Mouse (Mus musculus) intestine, embryonic 15.5 days (tissue): ENCODE measurements at regions not wholly inside any gene's neighbourhood (a gene's known extent, or its start where the extent isn't known, plus 50 kb on each side); places are given as distances from the start of the nearest gene placed in this dataset.
A peak's percentile ranks its signal among the peaks of the same experiment; 100 is the strongest.

ENCODE experiments used
- ATAC-seq: fragments of 200-750 bp; cut with Nextera tagmentation; 2 replicates; pipeline ENCODE4 v1.8.0; 2017; ENCODE audit warnings: moderate TSS enrichment, moderate library complexity
- H3K27ac ChIP-seq: fragments of 300-500 bp; sonication (generic); 2 replicates; pipeline ENCODE4 v1.5.1; 2015; ENCODE audit warnings: mild to moderate bottlenecking, inconsistent platforms
- H3K27me3 ChIP-seq: fragments of 300-500 bp; sonication (generic); replicated peaks from 2 replicates; pipeline ENCODE4 v1.6.1; 2015; ENCODE audit warnings: inconsistent platforms
- H3K36me3 ChIP-seq: fragments of 300-500 bp; sonication (generic); 2 replicates; pipeline ENCODE4 v1.6.1; 2015; ENCODE audit warnings: inconsistent platforms
- H3K4me1 ChIP-seq: fragments of 300-500 bp; sonication (generic); replicated peaks from 2 replicates; pipeline ENCODE4 v1.6.1; 2015; ENCODE audit warnings: inconsistent platforms
- H3K4me2 ChIP-seq: fragments of 300-500 bp; sonication (generic); replicated peaks from 2 replicates; pipeline ENCODE4 v1.6.1; 2015; ENCODE audit warnings: mild to moderate bottlenecking, inconsistent platforms
- H3K4me3 ChIP-seq: fragments of 300-500 bp; sonication (generic); replicated peaks from 2 replicates; pipeline ENCODE4 v1.5.1; 2015; ENCODE audit warnings: inconsistent platforms
- H3K9ac ChIP-seq: fragments of 300-500 bp; sonication (generic); 2 replicates; pipeline ENCODE4 v1.6.1; 2015; ENCODE audit warnings: inconsistent platforms
- H3K9me3 ChIP-seq: fragments of 300-500 bp; sonication (generic); 2 replicates; pipeline ENCODE4 v1.6.1; 2016; ENCODE audit warnings: inconsistent platforms
- WGBS: fragments of 180-500 bp; shearing (Covaris S2); methylation state at CpG from one replicate; pipeline ENCODE4 v1.1.7; 2015; 5-methylcytosine and 5-hydroxymethylcytosine counted together

- Histone ChIP-seq H3K9me3 (no peaks in the 10 kb centered on the region), H3K4me2 (no peak overlapping the region), H3K36me3 (no peaks in the 10 kb centered on the region), H3K9ac (no peak overlapping the region), H3K27ac (no peak overlapping the region), H3K4me3 (no peak overlapping the region), H3K27me3 (no peaks in the 10 kb centered on the region), H3K4me1 (no peaks in the 10 kb centered on the region)
- WGBS, result 61% methylated on average over 14 of the region's 14 CpGs
- ATAC-seq, result no peak
Measured at GRCm38 (mm10) chr13:71529397-71530122, 434.0 kb downstream of the Irx1 start.

- Histone ChIP-seq H3K36me3 (no peaks in the 10 kb centered on the region), H3K9me3 (no peaks in the 10 kb centered on the region), H3K4me1 (no peaks in the 10 kb centered on the region), H3K4me3 (no peak overlapping the region), H3K4me2 (no peak overlapping the region), H3K9ac (no peak overlapping the region), H3K27me3 (no peaks in the 10 kb centered on the region), H3K27ac (no peak overlapping the region)
- ATAC-seq, result no peak
- 85% methylated on average over 1 of the region's 1 CpGs for WGBS
Measured at GRCm38 (mm10) chr13:71517776-71518175, 445.7 kb downstream of the Irx1 start.

GRCm38 (mm10) chr13:71513204-71513603, 450.3 kb downstream of the Irx1 start:
- no peak for ATAC-seq
- Histone ChIP-seq H3K9ac (no peak overlapping the region), H3K36me3 (no peaks in the 10 kb centered on the region), H3K9me3 (no peaks in the 10 kb centered on the region), H3K27me3 (no peaks in the 10 kb centered on the region), H3K4me1 (no peaks in the 10 kb centered on the region), H3K4me2 (no peak overlapping the region), H3K27ac (no peak overlapping the region), H3K4me3 (no peak overlapping the region)
- 54% methylated on average over 6 of the region's 6 CpGs for WGBS

GRCm38 (mm10) chr13:71507956-71508401, 455.5 kb downstream of the Irx1 start:
- ATAC-seq, result no peak
- no peak overlapping the region for H3K4me3 ChIP-seq
- H3K9me3 ChIP-seq, result no peaks in the 10 kb centered on the region
- no peaks in the 10 kb centered on the region for H3K27me3 ChIP-seq
- WGBS, result 16% methylated on average over 9 of the region's 9 CpGs
- H3K4me1 ChIP-seq, result no peaks in the 10 kb centered on the region
- H3K27ac ChIP-seq, result no peak overlapping the region
- H3K36me3 ChIP-seq, result no peaks in the 10 kb centered on the region
- no peak overlapping the region for H3K9ac ChIP-seq
- H3K4me2 ChIP-seq, result no peak overlapping the region

GRCm38 (mm10) chr13:71507421-71507931, 456.0 kb downstream of the Irx1 start:
- peak; percentile 80 for ATAC-seq
- H3K27me3 ChIP-seq, result no peaks in the 10 kb centered on the region
- no peaks in the 10 kb centered on the region for H3K4me1 ChIP-seq
- WGBS, result 13% methylated on average over 10 of the region's 10 CpGs
- no peak overlapping the region for H3K9ac ChIP-seq
- peak overlapping the region; percentile 40 for H3K4me2 ChIP-seq
- no peak overlapping the region for H3K4me3 ChIP-seq
- H3K36me3 ChIP-seq, result no peaks in the 10 kb centered on the region
- H3K9me3 ChIP-seq, result no peaks in the 10 kb centered on the region
- no peak overlapping the region for H3K27ac ChIP-seq

GRCm38 (mm10) chr13:71506777-71507176, 456.7 kb downstream of the Irx1 start:
- H3K27me3 ChIP-seq, result no peaks in the 10 kb centered on the region
- H3K9me3 ChIP-seq, result no peaks in the 10 kb centered on the region
- 31% methylated on average over 7 of the region's 7 CpGs for WGBS
- no peak overlapping the region for H3K27ac ChIP-seq
- H3K4me1 ChIP-seq, result no peaks in the 10 kb centered on the region
- ATAC-seq, result no peak
- no peak overlapping the region for H3K9ac ChIP-seq
- H3K4me3 ChIP-seq, result no peak overlapping the region
- no peaks in the 10 kb centered on the region for H3K36me3 ChIP-seq
- peak overlapping the region; percentile 40; the same call in 1 of the 2 replicates for H3K4me2 ChIP-seq

- 39% methylated on average over 6 of the region's 6 CpGs for WGBS
- Histone ChIP-seq H3K36me3 (no peaks in the 10 kb centered on the region), H3K27ac (no peak overlapping the region), H3K9ac (no peak overlapping the region), H3K9me3 (no peaks in the 10 kb centered on the region), H3K4me3 (no peak overlapping the region), H3K4me2 (no peak overlapping the region), H3K27me3 (no peaks in the 10 kb centered on the region), H3K4me1 (no peaks in the 10 kb centered on the region)
- no peak for ATAC-seq
Measured at GRCm38 (mm10) chr13:71489773-71490172, 473.8 kb downstream of the Irx1 start.

- H3K4me1 ChIP-seq, result no peaks in the 10 kb centered on the region
Measured at GRCm38 (mm10) chr13:71481205-71481604, 482.3 kb downstream of the Irx1 start.

GRCm38 (mm10) chr13:71461552-71461951, 502.0 kb downstream of the Irx1 start:
- Histone ChIP-seq H3K27me3 (peaks cover 5% of the 10 kb centered on the region; the same call in 1 of the 2 replicates), H3K36me3 (no peaks in the 10 kb centered on the region), H3K4me3 (no peak overlapping the region), H3K9ac (no peak overlapping the region), H3K27ac (no peak overlapping the region), H3K4me1 (no peaks in the 10 kb centered on the region), H3K4me2 (no peak overlapping the region), H3K9me3 (no peaks in the 10 kb centered on the region)
- ATAC-seq, result no peak
- 36% methylated on average over 3 of the region's 3 CpGs for WGBS

More at GRCm38 (mm10) chr13:71481205-71481604, 482.3 kb downstream of the Irx1 start:
- Histone ChIP-seq H3K27ac (no peak overlapping the region), H3K9me3 (no peaks in the 10 kb centered on the region), H3K27me3 (no peaks in the 10 kb centered on the region), H3K4me2 (no peak overlapping the region), H3K36me3 (no peaks in the 10 kb centered on the region), H3K9ac (no peak overlapping the region), H3K4me3 (no peak overlapping the region)
- ATAC-seq, result no peak

GRCm38 (mm10) chr13:71460607-71461006, 502.9 kb downstream of the Irx1 start:
- Histone ChIP-seq H3K27ac (no peak overlapping the region), H3K27me3 (peaks cover 5% of the 10 kb centered on the region; the same call in 1 of the 2 replicates), H3K36me3 (no peaks in the 10 kb centered on the region), H3K4me2 (no peak overlapping the region), H3K9ac (no peak overlapping the region), H3K4me1 (no peaks in the 10 kb centered on the region), H3K9me3 (no peaks in the 10 kb centered on the region), H3K4me3 (no peak overlapping the region)
- WGBS, result 88% methylated on average over 2 of the region's 2 CpGs
- ATAC-seq, result no peak

GRCm38 (mm10) chr13:71460097-71460496, 503.4 kb downstream of the Irx1 start:
- WGBS, result 42% methylated on average over 9 of the region's 9 CpGs
- Histone ChIP-seq H3K27ac (no peak overlapping the region), H3K9me3 (no peaks in the 10 kb centered on the region), H3K4me2 (no peak overlapping the region), H3K4me1 (no peaks in the 10 kb centered on the region), H3K9ac (no peak overlapping the region), H3K27me3 (peaks cover 5% of the 10 kb centered on the region; the same call in 1 of the 2 replicates), H3K4me3 (no peak overlapping the region), H3K36me3 (no peaks in the 10 kb centered on the region)
- ATAC-seq, result no peak

- no peak for ATAC-seq
- Histone ChIP-seq H3K9me3 (no peaks in the 10 kb centered on the region), H3K36me3 (no peaks in the 10 kb centered on the region), H3K4me3 (no peak overlapping the region), H3K4me2 (no peak overlapping the region), H3K4me1 (no peaks in the 10 kb centered on the region), H3K9ac (no peak overlapping the region), H3K27ac (no peak overlapping the region), H3K27me3 (peaks cover 5% of the 10 kb centered on the region; the same call in 1 of the 2 replicates)
- 41% methylated on average over 11 of the region's 11 CpGs for WGBS
Measured at GRCm38 (mm10) chr13:71459022-71459536, 504.4 kb downstream of the Irx1 start.
